Mouse (Mus musculus): ENCODE data around the gene Plekhb2. TPM values are rescaled to one million over a fixed set of nuclear protein-coding genes. Genes with fewer than 3 reads are reported as not detected.

Gene Plekhb2
- polyA plus RNA-seq (2012; rRNA removed), result 177 and 182 TPM in 2 replicates

DNA sequence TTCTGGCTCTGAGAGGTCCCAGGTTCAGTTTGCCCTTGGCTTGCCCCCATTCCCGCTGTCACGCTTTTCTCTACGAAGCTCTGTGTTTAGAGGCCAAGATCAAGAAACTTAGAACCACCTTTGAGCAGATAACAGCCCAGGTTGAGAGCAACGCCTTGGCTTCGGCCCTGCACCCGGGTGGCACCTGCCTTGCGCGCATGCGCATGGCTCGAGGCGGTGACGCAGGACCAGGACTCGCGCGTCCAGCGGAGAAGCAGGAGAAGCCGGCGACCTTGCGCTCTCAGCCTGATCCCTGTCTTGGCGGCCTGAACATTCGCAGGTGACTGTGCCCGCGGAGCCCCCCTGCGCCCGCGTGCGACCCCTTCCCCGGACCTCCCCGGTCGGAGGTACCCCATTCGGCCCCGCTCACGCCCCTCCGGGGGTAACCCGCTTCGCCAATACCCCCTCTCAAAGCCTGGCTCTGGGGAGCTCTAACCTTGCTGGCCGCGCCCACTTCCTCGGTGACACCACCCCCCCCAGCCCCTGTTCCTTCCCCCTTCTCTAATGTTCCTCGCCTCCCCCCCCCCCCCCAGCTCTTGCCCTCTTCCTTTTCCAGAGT is at the start of gene Plekhb2:
Plekhb2 (plus strand) TSS at position 232 of the 598 bp plus-strand sequence.
- DNase-seq (ENCODE audit: extremely low spot score in 1 of 2, low spot score in 1 of 2), result peak; percentile 58 to 91

DNA sequence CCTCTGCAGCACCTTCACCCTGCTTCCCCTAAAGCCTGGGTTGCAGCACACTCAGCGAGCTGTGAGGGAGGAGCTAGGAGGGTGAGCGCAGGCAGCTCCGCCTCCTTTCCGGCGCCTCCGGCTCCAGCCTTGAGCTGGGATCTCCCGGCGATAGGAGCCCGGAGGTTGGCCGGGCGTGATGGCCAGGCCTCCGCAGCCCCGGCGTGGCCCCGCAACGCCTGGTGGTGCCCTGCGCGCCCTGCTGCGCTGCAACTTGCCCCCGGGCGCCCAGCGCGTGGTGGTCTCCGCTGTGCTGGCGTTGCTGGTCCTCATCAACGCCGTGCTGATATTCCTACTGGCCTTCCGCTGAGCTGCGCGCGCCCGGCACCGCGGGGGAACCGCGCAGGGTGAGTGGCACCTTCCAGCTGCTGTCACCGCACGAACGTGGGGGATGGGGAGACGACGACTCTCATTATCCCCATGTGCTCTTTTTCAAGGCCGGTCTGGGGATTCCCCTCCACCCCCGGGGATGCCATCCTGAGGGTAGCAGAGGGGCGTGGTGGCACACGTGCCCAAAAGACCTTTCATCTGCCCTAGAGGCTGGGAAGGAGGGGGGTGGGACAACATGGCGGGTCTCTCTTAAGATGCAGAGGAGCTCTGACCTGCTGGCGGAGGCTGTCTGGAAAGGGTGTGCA is 48.0 kb upstream of the Plekhb2 start:
- peak in 1 of 2 experiments; percentile 77 for DNase-seq (ENCODE audit: extremely low spot score in 1 of 2, low spot score in 1 of 2)

DNA sequence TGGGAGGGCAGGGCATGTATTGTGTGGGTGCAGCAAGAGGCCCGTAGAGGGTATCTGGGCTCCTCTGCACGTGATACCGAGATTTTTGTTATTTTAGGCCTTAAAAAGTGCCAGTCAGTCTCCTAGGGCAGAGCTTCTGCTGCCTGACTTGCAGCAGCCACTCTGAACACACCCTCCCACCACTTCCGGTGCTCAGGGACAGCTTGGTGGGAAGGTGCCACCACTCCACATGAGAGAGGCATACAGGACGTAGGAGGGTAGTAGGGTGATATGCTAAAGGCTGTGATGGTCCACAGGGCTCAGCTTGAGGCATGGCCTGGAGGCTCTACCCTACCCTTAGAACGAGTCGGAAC is 47.5 kb upstream of the Plekhb2 start:
- DNase-seq (ENCODE audit: extremely low spot score in 1 of 2, low spot score in 1 of 2), result peak; percentile 74 to 83

DNA sequence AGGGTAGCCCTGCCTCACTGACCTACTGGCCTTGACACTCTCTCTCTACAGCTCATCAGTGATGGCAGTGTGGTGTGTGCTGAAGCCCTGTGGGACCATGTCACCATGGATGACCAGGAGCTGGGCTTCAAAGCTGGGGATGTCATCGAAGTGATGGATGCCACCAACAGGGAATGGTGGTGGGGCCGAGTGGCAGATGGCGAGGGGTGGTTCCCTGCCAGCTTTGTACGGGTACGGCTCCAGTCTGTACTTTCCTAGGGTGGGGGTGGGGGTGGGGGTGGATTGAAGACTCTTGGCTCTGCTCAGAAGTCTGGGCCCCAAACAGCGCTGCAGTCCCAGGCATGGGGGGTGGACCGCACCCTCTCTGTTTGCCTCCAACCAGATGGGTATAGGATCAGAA is 44.9 kb upstream of the Plekhb2 start:
- DNase-seq (ENCODE audit: extremely low spot score in 1 of 2, low spot score in 1 of 2), result no peak

DNA sequence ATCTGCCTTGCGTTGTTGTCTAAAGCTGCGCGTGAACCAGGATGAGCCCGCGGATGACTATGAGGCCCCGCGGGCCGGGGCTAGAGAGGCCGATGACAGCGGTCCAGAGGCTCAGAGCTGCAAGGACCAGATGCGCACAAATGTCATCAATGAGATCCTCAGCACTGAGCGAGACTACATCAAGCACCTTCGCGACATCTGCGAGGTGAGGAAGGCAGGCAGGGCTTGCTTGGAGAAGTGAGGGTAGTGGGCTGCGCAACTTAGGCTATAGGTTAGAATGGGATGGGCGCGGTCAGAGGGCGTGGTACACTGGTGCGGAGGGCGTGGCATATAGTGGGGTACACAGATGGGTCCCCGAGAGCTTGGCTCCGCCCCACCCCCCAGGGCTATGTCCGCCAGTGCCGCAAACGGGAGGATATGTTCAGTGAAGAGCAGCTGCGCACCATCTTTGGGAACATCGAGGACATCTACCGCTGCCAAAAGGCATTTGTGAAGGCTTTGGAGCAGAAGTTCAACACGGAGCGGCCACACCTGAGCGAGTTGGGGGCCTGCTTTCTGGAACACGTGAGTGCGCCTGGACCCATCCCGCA is 43.8 kb upstream of the Plekhb2 start:
- no peak for DNase-seq (ENCODE audit: extremely low spot score in 1 of 2, low spot score in 1 of 2)

DNA sequence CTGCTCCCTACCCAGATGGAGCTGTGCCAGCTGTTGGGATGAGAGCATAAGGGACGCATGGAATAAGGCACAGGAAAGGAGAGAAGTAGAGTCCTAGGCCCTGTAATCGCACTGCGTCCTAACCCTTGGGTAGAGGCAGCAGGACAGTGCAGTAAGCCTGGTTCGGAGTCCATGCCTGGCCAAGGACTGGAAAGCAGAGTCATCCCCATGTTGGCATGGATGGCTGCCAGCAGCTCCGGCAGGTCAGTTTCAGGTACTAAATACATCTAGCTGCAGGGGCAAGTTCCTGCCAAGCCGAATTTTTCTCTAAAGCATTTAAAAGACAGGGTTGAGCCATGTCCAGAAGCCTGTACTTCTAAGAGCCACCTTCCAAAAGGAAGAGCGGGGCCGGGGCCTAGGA is 41.3 kb upstream of the Plekhb2 start:
- no peak for DNase-seq (ENCODE audit: extremely low spot score in 1 of 2, low spot score in 1 of 2)

DNA sequence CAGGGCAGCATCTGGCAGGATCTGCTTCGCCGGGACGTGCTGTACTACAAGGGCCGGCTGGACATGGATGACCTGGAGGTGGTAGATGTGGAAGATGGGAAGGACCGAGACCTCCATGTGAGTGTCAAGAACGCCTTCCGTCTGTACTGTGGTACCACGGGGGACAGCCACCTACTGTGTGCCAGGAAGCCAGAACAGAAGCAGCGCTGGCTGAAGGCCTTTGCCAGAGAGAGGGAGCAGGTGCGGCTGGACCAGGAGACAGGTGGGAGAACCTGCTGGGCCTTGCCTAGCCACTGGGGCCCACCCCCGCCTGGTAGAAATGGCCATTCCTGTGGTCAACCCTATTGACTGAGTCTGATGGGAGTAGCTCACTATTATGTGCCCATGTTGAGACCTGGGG is 39.5 kb upstream of the Plekhb2 start:
- no peak for DNase-seq (ENCODE audit: extremely low spot score in 1 of 2, low spot score in 1 of 2)

DNA sequence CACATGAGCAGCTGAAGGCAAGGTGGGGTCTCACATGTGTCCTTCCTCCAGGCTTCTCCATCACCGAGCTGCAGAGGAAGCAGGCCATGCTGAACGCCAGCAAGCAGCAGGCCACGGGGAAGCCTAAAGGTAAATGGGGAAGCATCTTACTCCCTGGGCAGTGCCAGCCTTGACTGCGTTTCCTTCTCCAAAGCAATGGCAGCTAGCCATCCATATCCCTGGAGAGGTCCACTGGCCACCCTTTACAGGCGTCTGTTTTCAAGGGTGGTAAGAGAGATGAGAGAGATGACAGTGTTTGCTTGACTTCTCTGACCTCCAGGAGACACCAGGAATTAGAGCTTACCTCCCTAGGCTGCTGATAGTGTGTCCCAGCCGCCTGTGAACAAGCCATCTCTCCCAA is 38.7 kb upstream of the Plekhb2 start:
- DNase-seq (ENCODE audit: extremely low spot score in 1 of 2, low spot score in 1 of 2), result no peak

DNA sequence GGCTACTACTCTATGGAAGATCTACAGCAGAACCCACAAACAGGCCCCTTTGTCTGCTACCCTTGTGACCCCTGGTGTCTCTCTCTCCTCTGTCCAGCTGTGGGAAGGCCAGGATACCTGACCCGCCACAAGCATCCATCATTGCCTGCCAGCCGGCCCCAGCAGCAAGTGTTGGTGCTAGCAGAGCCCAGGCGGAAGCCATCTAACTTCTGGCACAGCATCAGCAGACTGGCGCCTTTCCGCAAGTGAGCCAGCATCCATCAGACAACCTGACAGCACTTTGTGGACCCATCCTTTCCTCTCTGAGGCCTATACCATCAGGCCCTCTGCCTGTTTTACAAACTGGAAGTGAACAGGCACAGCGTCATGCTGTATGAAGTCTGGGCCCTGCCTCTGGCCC is 38.2 kb upstream of the Plekhb2 start:
- no peak for DNase-seq (ENCODE audit: extremely low spot score in 1 of 2, low spot score in 1 of 2)

DNA sequence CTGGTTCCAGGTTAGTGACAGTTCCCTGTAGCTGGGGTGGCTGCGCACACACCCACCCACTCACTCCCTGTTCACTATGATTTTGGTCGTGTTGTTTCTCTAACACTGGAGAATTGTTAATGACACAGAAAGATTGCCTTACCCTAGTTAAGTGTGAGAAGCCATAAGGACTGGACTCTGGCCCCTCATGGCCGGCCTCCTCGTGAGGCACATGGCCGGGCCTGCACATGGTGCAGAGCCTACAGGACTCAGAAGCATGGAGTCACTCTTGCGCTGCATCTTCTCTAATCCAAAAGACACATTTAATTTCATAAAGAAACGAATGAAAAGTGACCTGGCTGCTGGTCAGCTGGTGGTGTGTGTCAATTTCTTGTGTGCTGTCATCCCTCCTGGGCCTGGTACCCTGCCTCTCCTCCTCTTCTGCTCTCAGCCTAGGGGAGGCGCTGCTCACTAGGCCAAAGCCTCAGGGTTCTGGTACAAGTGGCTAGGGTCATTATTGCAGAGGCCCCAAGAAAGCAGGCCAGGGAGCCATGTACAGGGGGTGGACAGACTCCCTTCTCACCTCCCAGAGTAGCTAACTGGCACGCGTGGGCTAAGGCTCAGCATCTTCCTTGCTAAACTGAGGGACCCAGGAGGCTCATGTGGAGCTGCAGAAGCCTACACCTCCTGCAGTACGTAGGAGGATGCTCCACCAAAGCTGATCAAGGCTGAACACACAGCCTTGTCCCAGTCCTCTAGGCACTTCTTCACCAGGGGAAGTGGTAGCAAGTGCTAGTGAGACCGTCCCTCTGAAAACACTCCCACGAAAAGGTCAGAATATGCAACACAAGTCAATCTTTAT is 37.1 kb upstream of the Plekhb2 start:
- DNase-seq (ENCODE audit: extremely low spot score in 1 of 2, low spot score in 1 of 2), result no peak

DNA sequence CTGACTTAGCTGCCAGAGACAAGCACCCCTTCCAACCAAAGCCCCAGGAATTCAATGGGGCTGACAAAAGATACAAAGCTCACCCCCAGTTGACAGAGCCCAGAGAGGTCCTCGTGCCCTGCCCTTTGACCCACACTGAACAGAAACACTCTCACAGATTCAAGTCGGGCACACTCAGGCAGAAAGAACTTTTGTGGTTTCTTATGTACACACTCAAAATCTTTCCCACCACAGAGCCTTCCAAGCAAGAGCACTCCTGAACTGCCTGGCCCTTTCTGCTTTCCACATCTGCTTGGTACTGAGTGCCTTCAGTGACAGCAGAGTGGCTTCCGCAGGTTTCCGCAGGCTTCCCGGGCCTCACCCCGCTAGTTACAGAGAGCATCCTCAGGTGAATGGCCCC is 33.9 kb upstream of the Plekhb2 start:
- DNase-seq (ENCODE audit: extremely low spot score in 1 of 2, low spot score in 1 of 2), result no peak

DNA sequence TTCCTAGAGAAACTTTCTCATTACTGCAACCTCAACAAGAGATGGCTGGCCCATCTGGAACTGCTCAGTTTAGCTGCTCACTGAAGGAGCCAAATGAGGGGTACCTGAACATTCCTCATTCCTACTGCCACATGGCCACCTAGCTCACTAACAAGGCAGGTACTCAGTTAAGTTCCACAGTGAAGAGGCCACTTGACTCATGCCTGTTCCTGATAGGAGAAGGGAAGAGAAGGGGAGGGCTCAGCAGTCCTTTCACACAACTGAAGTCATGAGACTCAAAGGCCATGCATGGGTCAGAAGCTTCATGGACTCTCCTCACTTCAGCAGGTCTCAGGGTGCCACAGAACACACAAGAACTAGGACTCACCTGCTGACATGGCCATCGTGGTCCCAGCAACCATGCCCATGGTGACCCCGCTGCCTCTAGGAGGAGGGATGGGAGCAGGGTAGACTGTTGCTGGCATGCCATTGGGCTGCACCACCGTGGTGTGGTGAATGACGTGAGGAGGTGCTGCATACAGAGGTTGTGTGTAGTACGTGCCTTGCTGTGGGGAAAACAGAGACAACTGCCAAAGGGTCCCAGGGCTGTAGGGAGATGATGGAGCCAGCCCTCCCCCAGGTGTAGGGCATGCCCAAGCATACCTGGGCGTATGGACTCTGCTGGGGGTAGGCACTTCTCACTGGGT is 30.4 kb upstream of the Plekhb2 start:
- no peak for DNase-seq (ENCODE audit: extremely low spot score in 1 of 2, low spot score in 1 of 2)

DNA sequence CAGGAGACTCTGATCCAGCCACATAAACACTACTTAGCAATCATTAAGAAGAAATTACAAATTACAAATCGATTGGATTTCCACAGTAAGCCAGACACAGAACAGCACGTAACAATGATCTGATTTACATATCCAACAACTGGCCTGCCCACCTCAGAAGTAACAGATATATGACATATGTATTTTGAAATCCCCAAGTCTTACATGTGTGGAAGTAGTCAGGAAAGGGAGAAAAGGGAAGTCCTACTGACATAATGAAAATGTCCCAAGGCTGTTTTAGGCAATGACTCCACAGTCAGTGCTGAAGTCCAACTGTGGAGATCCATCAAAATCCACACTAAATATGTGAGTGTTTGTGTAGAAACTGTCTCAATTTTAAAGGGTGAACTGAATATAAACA is 28.4 kb upstream of the Plekhb2 start:
- no peak for DNase-seq (ENCODE audit: extremely low spot score in 1 of 2, low spot score in 1 of 2)

DNA sequence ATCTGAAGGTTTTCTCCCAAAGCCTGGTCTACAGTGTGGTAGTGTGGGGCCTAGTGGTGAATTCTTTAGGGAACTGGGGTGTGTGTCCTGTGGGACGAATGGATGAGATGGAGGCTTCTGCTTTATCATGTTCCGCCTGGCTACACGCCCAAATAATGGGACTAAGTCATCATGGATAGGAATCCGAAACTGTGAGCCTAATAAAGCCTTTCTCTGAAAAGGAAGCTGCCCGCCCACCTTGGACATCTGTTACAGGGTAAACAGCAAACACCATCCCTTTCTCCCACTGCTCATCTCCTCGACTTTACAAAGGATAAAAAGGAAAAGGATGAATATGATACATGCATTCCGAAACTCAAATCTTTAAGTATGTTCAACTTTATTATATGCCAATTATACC is 27.8 kb upstream of the Plekhb2 start:
- DNase-seq (ENCODE audit: extremely low spot score in 1 of 2, low spot score in 1 of 2), result peak in 1 of 2 experiments; percentile 52

DNA sequence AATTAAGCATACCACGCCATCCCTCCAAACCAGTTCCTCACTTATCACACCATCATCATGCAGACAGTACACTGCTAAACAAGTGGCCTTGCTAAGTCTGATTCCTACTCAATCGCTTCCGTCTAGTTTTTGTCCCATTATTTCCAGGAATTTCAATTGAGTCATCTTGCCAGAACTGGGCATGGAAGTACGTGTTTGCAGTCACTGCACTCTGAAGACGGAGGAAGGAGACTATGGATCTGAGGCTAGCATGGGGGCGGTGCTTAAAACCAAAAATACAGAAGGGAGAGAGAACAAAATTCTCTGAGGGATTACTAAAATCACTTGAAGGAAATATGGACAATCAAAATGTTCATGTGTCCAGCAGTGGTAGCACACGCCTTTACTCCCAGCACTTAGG is 27.0 kb upstream of the Plekhb2 start:
- no peak for DNase-seq (ENCODE audit: extremely low spot score in 1 of 2, low spot score in 1 of 2)

DNA sequence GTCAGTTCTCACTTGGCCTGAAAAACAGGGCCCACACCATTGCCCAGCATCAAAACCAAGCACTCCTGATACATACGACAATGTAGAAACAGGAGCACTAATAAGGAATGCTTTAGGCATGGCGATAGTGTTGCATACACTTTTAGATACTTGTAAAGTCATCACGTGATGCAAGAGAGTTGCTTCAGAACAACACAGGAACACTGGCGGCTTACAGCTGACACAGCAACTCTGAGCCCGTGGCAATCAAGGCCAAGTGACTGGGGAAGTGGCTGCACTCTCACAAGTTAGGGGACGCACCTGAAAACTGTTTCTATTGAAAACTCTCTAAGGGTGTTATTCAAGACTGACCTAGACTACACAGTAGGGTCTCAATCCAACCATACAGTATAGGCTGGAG is 26.4 kb upstream of the Plekhb2 start:
- DNase-seq (ENCODE audit: extremely low spot score in 1 of 2, low spot score in 1 of 2), result no peak

DNA sequence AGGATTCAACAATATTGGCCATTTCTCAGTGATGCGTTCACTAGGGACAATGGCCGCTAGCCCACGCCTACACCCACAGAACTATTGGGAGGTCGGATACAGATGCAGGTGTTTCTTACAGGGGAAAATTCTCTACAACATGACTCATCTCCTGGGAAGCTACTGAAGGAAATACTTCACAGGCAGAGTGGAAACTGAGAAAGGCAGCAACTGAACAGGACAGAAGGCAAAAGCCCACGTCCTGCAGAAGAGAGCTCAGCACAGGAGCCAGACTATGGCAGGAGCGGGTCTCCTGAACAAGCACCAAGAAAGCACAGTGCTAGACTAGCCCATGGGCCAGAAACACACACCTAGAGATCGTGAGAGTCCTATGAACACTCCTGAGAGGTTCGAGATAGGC is 25.6 kb upstream of the Plekhb2 start:
- no peak for DNase-seq (ENCODE audit: extremely low spot score in 1 of 2, low spot score in 1 of 2)

DNA sequence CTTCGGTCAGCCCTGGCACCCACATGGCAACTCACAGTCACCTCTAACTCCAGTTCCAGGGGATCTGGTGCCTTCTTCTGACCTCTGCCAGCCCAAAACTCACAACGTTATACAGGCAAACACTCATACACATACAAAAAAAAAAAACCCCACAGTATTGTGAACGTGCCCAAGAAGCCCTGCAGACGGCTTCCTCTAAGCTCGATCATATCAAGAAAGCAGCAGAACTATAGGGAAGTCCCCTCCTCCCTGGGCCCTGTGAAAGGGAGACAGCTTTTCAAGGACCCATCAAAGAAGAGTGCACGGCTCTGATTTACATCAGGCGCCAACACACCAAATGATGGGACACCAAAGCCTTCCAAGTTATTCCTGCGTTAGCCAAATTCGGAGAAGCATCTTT is 23.9 kb upstream of the Plekhb2 start:
- DNase-seq (ENCODE audit: extremely low spot score in 1 of 2, low spot score in 1 of 2), result no peak

DNA sequence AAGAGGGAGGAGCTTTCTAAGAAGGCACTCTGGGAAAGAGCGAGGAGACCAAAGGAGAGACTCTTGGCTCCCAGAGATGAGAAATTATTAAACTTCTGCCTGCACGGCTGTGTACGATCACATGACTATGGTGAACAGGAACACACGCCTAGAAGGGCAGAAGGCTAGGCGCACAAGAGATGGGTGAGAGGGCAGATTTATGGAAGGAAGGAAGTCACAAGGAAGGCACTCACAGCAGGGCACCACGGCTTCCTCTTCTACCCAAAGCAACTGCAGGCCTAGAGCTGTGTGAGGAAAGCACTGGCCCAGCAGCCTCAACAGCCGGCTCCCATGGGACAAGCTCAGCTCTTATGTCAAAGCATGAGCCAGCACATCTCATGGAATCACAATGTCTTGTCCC is 21.9 kb upstream of the Plekhb2 start:
- no peak for DNase-seq (ENCODE audit: extremely low spot score in 1 of 2, low spot score in 1 of 2)

DNA sequence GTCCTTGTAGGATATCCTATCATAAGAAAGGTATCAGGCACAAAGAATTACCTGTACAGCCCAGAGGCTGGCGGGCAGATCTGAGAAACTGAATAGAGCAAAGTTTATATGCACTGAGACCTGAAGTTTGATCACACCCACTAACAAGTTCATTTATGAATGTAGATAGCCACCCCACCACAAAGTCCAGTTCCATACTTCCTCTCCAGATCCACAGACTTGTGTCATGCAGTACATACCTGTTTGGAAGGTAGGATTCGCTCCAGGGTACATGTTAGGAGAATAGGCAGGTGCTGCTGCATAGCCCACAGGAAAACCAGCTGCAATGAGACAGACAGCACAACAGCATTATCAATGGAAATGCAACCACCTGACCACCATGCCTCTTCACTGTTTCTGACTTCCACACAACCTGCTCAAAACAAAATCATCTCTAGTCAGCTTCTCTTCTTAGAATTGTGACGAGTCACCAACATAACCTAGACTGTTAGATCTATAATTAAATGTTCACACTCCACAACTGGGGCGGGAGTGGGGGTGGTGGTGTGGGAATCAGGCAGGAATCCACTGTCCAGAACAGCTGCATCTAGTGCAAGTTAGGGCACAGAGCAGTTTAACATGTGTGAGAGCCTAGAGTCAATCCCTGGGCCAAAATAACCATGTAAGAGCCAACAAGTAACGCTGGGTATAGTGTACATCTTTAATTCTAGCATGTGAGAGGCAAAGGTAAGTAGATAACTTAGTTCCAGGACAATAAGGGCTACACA is 21.1 kb upstream of the Plekhb2 start:
- no peak for DNase-seq (ENCODE audit: extremely low spot score in 1 of 2, low spot score in 1 of 2)
